ENCODE assay signal across 34 mouse cellular contexts in the genomic region with DNA sequence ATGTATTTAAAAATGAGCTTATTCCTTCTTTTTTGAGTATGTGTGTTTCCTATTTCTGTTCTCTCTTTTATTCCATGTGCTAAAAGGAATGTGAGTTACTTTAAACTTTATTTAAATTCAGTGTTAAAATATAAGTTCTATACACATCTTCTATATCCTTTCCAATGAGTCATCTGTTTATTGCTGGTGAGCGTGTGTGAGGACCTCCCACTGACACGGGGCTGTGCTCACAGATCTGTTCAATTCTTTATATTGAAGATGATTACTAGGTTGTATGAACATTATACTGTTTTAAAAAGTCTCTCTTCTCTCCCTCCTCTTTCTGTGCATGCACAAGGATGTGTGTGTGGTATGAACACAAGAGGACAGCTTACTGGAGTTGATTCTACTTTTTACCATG.
"Had no signal": no experiment of that assay in that cellular context is flagged by ENCODE, and none has a peak within 500 bp of the region (broad histone marks: within the 10 kb centered on the region; RNA-seq: fewer than 3 reads in every experiment).

No protein-coding gene starts in this region.

- DNase-seq: heart, postnatal 10 days; heart, postnatal 14 days; heart, postnatal 36 days; heart, postnatal 4 days; kidney, adult 11 months; kidney, adult 18-20 months; kidney, adult 2 months; kidney, adult 8-10 months; kidney, adult 9 months; kidney, postnatal 10 days; kidney, postnatal 14 days; kidney, postnatal 25 days; kidney, postnatal 36 days; kidney, postnatal 4 days; layer of hippocampus, adult 9-11 months; layer of hippocampus, postnatal 36 days had no signal

- H3K4me2 ChIP-seq: heart, embryonic 11.5 days; heart, embryonic 12.5 days; heart, embryonic 13.5 days; heart, embryonic 15.5 days; hindbrain, embryonic 12.5 days; hindbrain, embryonic 13.5 days; hindbrain, embryonic 14.5 days; hindbrain, embryonic 15.5 days; intestine, embryonic 15.5 days; kidney, embryonic 15.5 days had no signal

- H3K27ac ChIP-seq: heart, embryonic 13.5 days; heart, embryonic 15.5 days; hindbrain, embryonic 10.5 days; hindbrain, embryonic 12.5 days; hindbrain, embryonic 13.5 days; hindbrain, embryonic 14.5 days; hindbrain, embryonic 15.5 days; hindbrain, postnatal 0 days; intestine, embryonic 15.5 days; kidney, embryonic 15.5 days; kidney, postnatal 0 days; layer of hippocampus, adult 2 months; left cerebral cortex, adult 2 months had no signal

- ATAC-seq: hindbrain, embryonic 16.5 days; hindbrain, postnatal 0 days; inflammation-experienced regulatory T-cells, adult 6 months; intestine, embryonic 15.5 days; intestine, postnatal 0 days had no signal

- H3K27me3 ChIP-seq: heart, embryonic 12.5 days; heart, embryonic 13.5 days; heart, embryonic 15.5 days; hindbrain, embryonic 12.5 days; hindbrain, embryonic 13.5 days; hindbrain, embryonic 15.5 days; intestine, embryonic 15.5 days; kidney, embryonic 15.5 days had no signal

- H3K4me1 ChIP-seq: heart, embryonic 12.5 days; heart, embryonic 13.5 days; heart, embryonic 15.5 days; hindbrain, embryonic 10.5 days; hindbrain, embryonic 12.5 days; hindbrain, embryonic 13.5 days; hindbrain, embryonic 15.5 days; intestine, embryonic 15.5 days; kidney, embryonic 15.5 days had no signal

- H3K4me3 ChIP-seq: heart, embryonic 12.5 days; heart, embryonic 13.5 days; heart, embryonic 15.5 days; hindbrain, embryonic 10.5 days; hindbrain, embryonic 12.5 days; hindbrain, embryonic 13.5 days; hindbrain, embryonic 15.5 days; intestine, embryonic 15.5 days; kidney, embryonic 15.5 days; layer of hippocampus, adult 2 months; left cerebral cortex, adult 2 months had no signal

- H3K9me3 ChIP-seq: heart, embryonic 12.5 days; heart, embryonic 13.5 days; heart, embryonic 15.5 days; hindbrain, embryonic 10.5 days; hindbrain, embryonic 12.5 days; hindbrain, embryonic 13.5 days; hindbrain, embryonic 15.5 days; intestine, embryonic 15.5 days; kidney, embryonic 15.5 days had no signal

- H3K9ac ChIP-seq: heart, embryonic 12.5 days; heart, embryonic 13.5 days; heart, embryonic 15.5 days; hindbrain, embryonic 12.5 days; hindbrain, embryonic 13.5 days; hindbrain, embryonic 14.5 days; hindbrain, embryonic 15.5 days; intestine, embryonic 15.5 days; kidney, embryonic 15.5 days had no signal

- H3K36me3 ChIP-seq: heart, embryonic 12.5 days; heart, embryonic 13.5 days; heart, embryonic 15.5 days; hindbrain, embryonic 10.5 days; hindbrain, embryonic 12.5 days; hindbrain, embryonic 13.5 days; hindbrain, embryonic 15.5 days; intestine, embryonic 15.5 days; kidney, embryonic 15.5 days had no signal
